Mouse (Mus musculus): ENCODE measurements at regions not wholly inside any gene's neighbourhood (a gene's known extent, or its start where the extent isn't known, plus 50 kb on each side); places are given as distances from the start of the nearest gene placed in this dataset.

DNA sequence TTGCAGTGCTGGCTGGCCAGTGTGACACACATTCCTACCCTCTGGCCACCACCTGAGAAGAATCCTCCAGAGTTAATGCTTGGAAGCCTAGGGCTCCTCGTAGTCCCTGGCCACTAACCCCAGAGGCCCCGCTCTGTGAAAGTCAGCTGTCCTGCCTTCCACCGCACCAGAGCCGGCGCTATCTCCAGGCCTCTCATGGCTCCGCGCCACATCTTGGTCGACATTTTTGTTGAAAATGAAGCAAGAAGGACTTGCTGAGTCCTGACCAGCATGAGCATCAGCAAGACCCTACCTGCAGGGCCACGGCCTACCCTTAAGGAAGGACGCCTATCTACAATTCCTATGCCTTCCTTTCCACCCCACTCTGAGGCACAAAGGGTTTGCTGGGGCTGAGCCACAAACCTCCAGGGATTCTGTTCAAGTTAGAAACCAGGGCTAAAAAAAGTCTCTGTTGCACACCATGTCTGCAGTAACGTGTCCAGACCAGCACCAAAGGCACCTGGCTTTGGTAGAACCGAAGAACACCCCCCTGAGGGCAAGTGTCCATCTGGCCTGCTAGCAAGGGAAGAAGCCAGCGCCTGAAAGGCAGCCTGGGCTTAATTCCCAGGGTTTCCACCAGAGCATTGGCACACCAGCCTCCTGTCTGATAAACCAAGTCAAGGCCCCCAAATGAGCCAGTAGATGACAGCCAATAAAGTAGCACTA, 97.5 kb upstream of the Spred2 start:
- DNase-seq (ENCODE audit: low read depth): no peak

DNA sequence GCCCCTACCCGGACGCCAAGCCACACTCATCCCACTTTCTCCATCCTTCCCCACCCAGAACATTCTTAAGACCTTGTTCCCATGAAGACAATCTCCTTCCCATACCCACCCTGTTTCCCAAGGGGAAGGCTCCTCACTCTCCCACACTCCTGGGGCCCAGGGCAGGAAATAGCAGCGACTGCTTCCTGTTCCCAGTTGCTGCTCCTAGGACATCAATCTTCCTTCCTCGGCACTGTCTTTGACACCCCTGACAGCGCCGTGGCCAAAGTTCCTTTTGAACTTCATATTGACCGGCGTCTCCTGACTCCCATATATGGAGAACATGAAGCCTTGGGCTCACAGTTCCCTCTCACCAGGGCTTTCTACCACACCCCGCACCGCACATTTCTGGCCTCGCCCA, 96.2 kb upstream of the Spred2 start:
- DNase-seq (ENCODE audit: low read depth): no peak

DNA sequence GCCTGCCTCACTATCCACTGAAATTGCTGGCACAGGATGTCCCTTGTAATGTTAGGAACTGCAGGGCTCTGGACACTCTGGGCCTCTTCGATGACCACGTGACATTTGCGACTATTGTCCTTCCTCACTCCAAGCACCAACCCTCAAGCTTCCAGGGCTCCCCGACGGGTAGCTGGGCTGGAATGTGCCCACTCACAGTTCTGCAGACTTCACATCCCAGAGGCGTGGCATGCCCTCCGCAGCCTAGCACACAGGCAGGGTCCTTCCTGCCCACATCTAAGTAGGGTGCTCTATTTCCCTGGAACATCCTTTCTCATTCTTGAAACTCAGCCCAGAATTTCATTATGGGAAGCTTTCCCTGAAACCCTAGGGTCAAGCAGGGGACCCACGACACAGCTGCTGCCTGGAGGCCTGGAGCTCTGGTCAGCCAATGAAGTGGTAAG, 95.2 kb upstream of the Spred2 start:
- no peak for DNase-seq (ENCODE audit: low read depth)

DNA sequence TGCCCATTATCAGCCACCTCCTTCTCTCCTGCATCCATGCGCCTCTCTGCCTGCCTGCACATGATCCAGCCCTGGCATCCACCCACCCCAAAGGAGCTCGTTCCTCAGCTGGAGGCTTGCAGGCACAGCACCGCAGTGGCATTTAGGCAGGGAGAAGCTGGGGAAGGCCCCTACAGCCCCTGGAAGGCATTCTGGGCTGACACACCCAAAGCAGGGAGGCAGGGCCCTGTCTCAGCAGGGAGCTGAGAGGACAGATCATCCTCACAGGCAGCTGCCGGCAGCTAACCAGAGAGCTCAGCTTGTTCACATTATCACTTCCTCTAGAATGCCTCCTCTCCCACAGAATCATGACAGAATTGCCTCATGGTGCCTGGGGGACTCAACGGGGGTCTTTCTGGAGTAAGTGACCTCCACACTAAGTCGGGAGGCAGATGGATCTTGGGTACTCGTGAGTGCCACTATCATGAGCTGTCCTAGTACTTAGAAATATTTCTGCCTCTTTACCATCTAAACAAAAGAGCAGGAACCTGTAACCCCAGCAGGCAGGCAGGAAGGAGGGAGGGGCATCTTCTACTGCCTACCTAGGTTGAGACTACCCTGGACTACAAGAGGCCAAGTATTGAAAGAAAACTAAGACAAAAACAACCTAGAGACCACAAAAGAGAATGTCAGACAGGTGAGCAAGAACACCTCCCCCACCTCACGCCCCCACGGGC, 94.5 kb upstream of the Spred2 start:
- DNase-seq (ENCODE audit: low read depth): no peak

DNA sequence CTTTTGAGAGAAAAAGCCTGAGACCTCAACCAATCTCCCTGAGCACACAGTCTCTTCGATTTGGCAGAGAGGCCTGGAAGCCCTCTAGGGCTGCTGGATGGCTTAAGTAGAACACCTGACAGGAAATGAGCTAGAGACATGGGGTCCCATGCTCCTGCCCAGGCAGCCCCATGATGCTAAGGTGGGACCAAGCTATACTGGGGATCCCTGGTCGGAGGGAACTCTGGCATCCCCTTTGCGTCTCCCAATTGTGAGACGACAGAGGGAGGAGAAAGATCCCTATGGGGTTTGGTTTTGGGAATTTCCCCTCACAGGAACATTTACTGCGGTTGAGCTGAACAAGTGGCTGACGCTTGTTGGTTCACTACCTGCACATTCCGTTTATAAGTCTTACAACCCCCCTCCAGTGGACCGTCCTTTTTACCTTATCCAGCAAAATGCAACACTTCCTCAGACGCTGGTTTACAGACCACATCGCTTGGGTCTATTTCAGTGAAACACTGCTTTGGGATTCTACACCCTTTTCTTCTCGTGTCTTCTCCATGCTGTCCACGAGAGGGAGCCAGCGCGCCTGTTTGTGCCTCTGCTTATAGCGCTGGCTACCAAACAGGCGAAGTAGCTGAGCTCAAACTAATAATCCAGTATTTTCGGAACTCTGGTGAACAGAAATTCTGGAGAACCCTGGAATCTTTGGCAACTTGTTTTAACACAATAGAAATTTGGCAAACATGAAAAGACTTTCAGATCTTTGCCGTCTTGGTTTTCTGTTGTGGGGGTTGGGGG, 93.7 kb upstream of the Spred2 start:
- DNase-seq (ENCODE audit: low read depth): peak; percentile 35

DNA sequence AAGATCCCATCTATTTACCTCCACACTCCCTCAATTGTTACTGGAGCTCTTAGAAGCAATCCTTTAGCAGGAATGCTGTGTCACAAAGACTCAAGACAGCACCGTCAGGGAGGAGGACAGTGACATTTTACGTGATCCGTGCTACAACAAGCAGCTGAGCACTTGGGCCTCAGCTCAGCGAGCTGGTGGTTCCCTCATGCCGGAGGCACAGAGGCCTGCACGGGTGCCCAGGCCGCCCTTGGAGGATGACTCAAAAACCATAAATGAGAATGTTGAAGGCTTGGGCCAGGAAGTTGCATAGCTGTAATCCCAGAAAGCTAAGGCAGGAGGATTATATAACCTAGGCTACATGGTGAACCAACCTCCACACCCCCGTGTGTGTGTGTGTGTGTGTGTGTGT, 89.6 kb upstream of the Spred2 start:
- peak; percentile 24 for DNase-seq (ENCODE audit: low read depth)

DNA sequence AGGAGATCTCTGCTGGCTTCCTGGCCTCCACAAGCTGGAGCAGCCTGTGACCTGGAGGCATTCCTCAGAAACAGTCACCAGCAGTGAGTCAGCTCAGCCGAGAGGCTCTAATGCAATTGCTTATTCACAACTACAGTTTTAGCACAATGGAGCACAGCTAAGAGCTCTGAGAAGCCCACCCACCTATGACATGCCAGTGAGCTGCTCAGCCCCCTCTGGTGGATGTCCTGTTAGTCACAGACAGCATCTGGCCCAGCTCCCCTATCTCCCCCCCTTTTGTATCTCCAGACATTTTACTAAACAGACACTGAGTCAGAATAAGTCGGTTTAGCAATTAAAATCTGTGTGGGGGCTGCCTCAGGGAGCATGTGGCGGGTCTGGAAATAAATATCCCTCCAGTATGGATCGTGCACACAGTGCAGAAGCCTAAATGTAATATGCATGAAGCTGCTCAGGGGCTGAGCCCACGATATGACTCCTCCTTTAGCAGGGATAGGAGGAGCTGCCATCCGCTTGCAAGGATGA, 88.9 kb upstream of the Spred2 start:
- DNase-seq (ENCODE audit: low read depth): peak; percentile 76

DNA sequence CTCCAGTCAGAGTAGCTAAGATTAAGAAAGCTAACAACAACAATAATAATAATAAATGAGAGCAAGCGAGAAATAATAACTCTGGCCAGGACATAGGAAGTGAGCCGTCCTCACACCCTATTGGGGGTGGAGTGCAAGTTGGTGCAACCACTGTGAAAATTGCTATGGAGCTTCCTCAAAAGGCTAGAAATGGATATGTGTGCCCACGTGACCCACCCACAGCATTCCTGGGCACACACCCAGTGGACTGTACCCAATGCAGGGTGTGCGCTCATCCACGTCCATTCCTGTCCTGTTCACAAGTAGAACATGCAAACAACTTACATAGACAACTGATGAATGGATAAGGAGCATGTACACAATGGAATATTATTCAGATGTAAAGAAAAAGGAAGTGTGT, 85.2 kb upstream of the Spred2 start:
- no peak for DNase-seq (ENCODE audit: low read depth)

DNA sequence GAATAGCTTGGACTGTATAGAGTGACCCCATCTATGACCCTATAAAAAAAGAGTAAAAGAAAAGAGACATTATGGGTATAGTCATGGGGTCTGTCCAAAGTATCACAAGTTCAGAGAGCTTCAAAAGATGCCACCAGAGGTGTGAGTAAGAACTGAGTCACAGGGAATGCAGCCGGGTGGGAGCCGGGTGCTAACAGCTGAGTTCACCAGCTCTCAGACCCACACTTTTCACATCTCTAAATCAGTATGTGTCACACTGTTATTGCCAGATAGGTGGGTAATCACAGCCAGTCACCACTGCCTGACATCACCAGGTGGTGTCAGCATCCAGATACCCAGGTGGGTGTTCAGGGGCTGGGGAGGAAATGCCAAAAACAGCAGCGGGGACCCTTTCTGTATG, 81.1 kb upstream of the Spred2 start:
- no peak for DNase-seq (ENCODE audit: low read depth)

DNA sequence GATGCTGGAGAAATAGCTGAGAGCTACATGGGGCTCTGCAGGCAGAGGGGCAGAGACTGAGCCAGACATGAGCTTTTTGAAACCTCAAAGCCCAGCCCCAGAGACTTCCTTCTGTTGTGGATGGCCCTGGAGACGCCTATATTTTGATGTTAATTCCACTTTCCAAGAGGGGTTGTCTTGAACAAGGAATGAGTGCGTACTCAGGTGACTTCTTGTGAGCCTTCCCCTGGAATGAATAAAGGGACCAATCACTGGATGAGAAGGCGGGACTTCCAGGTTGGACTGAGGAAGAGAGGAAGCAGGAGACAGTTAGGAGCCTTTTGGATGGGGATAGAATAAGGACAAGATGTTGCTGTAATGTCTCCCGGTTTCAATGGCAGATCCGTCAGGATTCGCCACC, 76.3 kb upstream of the Spred2 start:
- no peak for DNase-seq (ENCODE audit: low read depth)

DNA sequence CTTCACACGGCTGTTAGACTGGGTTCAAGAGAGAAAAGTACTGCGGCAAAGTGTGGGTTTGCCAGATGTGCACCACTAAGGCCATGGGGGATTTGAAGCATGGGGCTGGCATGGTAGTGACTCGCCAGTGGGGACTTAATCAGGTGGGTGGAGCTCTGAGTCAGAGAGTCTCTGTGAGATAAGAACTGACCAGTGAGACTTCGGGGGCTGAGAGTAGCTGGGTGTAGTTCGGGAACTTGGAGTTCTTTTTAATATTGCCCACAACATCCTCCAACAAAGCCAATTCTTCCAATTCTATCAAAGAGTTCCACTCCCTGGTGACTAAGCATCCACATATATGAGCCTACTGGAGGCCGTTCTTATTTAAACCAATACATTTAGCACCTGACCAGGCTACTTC, 75.8 kb upstream of the Spred2 start:
- DNase-seq (ENCODE audit: low read depth): peak; percentile 20

DNA sequence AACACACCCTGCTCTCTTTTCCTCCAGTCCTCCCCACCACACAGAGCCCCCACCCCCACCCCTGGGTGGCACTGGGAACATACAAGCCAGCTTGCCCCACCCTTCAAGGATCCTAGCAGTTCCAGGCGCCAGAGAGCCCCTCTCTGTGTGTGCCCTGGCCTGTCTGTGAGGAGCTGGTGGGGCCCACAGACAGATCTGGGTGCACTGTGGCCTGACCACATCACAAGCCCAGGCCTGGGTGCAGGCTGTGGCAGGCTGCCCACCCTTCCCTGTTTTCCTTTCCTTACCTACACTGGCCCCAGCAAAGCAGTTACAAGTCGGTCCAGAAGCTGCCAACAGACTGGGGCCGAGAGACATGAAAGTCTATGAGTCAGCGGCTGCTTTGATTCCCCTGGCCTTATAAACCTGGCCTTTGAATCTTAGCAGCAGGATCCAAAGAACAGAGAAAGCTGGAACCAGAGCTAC, 74.8 kb upstream of the Spred2 start:
- DNase-seq (ENCODE audit: low read depth): peak; percentile 81

DNA sequence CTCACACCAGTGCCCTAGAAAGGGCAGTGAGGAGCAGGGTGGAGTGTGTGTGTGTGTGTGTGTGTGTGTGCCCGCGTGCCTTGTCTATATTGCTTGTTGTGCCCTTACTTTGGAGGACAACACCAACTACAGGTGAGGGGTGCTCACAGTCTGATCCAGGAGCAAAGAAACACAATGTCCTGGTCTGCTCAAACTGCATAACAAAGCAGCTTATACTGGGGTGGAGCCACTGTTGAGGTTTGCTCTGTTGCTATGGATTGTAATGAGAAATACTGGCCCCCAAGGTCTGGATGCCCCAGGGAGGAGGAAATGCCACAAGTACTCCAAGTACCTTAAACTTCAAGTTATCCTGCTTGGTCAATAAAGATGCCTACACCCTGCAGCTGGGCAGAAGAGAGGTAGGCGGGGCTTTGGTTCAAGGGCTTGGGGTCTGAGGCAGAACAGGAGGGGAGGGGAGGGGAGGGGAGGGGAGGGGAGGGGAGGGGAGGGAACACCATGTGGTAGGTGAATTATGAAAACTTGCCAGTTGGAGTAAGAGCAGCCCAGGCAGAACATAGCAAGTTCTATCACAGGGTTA, 74.2 kb upstream of the Spred2 start:
- DNase-seq (ENCODE audit: low read depth): no peak

DNA sequence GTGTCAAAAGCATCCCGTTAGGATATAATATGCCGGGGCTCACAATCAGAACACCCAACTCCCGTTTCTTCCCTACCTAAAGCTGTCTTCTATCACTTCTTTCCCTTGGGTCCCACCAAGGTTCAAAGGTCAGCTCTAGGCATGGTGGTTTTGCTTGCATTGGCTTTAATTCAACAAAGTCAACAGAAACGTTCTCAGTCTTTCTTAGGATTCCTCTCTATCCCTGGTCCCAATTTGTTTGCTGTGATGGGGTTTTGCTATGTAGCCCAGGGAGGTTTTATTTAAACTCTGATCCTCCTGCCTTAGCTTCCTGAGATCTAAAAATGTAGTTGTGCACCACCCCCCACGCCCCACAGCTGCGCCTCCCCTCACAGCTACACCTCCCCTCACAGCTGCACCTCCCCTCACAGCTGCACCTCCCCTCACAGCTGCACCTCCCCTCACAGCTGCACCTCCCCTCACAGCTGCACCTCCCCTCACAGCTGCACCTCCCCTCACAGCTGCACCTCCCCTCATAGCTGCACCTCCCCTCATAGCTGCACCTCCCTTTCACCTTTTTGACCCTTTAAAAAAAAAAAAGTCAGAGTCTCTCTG, 73.1 kb upstream of the Spred2 start:
- DNase-seq (ENCODE audit: low read depth): no peak

DNA sequence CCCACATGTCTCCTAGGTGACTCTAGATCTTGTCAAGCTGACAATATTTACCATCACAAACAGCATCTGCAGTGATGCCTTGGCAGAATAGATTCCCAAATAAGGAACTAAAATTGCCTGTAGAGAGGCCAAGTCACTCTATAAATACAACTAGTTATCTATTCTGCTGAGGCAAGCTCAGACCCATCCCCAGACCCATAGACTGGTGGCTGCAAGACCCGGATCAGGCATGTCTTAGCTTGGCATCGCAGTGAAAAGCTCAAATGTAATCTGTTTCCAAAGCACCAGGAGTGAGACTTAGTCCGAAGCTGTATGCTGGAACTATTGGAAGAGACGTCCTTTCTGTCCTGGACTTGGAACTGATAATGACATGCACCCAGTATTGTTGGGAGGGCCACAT, 62.6 kb upstream of the Spred2 start:
- DNase-seq (ENCODE audit: low read depth): no peak

DNA sequence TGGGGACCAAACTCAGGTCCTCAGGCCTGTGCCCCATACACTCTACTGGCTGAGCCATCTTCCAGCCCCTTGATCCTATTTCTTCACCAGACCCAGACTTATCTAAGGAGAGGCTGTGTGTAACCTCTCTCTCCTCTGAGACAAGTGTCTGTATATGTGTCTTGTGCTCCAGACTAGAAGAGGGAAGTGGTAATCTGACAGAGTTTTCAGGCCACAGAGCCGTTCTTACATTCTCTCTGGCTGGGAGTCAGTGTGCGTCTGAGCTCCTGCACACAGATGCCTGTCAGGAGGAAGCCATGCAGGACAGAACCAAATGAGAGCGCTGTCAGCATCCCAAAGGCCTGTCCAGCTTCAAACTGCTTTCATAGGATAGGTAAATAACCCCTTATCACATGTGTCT, 60.8 kb upstream of the Spred2 start:
- DNase-seq (ENCODE audit: low read depth): no peak

DNA sequence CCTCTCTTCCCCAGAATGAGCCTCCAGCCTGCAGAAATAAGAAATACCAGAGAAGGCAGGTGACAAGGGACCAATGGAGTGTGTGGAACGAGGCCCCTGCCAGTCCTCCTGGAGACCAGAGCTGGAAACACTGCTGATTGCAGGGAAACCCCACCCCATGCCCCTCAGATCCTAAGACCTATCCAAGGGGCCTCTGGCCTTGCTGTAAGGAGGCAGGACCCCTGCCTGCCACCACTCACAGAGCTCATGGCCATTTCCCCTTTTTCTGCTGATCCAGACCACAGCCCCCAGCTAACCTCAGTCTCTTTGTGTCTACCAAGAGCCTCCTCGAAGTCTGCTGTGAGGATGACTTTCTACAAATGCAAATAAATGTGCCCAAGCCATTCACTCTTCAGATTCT, 57.9 kb upstream of the Spred2 start:
- no peak for DNase-seq (ENCODE audit: low read depth)

DNA sequence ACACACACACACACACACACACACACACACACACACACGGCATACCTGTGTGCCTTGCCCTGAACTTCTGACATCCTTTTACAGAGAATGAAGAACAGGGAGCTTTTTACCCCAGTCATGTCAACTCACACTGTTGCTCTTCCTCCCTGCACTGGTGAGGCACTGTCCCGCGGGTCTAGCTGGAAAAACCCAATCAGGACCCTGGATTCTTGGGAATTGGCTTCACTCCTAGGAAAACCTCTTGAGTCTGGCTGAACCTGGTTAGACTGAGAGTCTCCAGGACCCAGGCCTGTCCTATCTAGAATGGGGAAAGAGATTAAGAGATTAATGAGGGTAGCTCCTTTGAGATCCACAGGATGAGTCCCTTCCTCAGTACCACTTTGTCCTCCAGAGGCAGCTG, 54.5 kb upstream of the Spred2 start:
- DNase-seq (ENCODE audit: low read depth): no peak

DNA sequence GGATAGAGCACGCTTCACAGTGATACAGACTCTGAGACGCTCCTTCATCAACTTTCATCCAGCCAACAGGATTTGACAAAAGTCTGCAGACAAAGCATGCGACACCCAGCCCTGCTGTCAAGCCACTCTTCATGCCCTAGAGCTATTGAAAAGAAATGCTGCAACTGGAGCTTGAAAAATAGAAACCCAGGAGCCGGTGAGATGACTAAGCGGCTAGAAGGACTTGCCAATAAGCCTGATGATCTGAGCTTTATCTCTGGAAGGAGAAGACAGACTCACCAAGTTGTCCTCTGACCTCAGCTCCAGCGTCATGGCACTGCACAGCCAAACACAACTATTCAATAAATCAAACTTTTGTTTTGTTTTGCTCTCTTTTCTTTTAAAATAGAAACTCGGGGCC, 54.0 kb upstream of the Spred2 start:
- no peak for DNase-seq (ENCODE audit: low read depth)

DNA sequence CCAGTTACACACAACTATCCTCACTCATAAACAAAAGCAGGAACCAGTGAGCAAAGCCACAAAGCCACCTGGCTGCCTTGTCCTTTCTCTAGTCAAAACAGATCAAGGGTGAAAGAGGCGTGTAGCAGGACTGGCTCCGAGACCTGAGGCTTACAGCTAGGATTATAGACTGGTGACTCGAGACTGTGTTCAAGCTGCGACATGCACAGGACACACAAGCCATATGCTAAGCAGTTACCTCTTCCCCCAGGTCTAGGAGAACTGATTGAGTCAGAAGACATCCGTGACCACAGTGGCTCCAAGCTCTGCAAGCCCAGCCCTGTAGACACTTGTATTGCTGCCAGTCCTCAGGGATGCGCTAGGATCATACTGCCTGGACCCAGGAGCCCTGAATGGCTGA, 50.4 kb upstream of the Spred2 start:
- DNase-seq (ENCODE audit: low read depth): no peak
